Mouse (Mus musculus): Measurements from ENCODE around the gene Ttc24.

- TF ChIP-seq EP300 (IDR thresholded peaks at IDR 0.05; ENCODE audit: low read depth) (no peak), CTCF (IDR thresholded peaks at IDR 0.05; ENCODE audit: low read depth) (no peak)
Measured at GRCm38 (mm10) chr3:88081345-88082223, 3.5 kb upstream of the Ttc24 start, which contains the start of gene Iqgap3.
